In genomic region chr1:37077266-37077665, GRCm38 (mm10) we compare ENCODE assay signal across 16 mouse cellular contexts. TPM values are rescaled to one million over a fixed set of nuclear protein-coding genes. Genes with fewer than 3 reads are reported as not detected.
DNase-seq lines count a peak whose midpoint lies in the region; ATAC-seq lines count a peak whose summit lies in the region.
"Had no signal": no experiment of that assay in that cellular context is flagged by ENCODE, and none has a peak within 500 bp of the region (broad histone marks: within the 10 kb centered on the region; RNA-seq: fewer than 3 reads in every experiment).

No protein-coding gene starts in this region.

- no peak overlapping the region for H3K9ac ChIP-seq in forebrain, embryonic 13.5 days
- no peak overlapping the region for H3K9ac ChIP-seq in forebrain, embryonic 15.5 days (replicated peaks)
- no peak overlapping the region for H3K9ac ChIP-seq in heart, embryonic 15.5 days
- H3K9ac ChIP-seq: heart, embryonic 13.5 days; liver, embryonic 14.5 days; stomach, embryonic 15.5 days had no signal

- H3K4me2 ChIP-seq in forebrain, embryonic 13.5 days, result no peak overlapping the region
- no peak overlapping the region for H3K4me2 ChIP-seq in forebrain, embryonic 15.5 days (replicated peaks)
- H3K4me2 ChIP-seq in heart, embryonic 15.5 days, result no peak overlapping the region
- H3K4me2 ChIP-seq: heart, embryonic 13.5 days; midbrain, embryonic 11.5 days; stomach, embryonic 15.5 days had no signal

- H3K27me3 ChIP-seq in forebrain, embryonic 13.5 days, result no peaks in the 10 kb centered on the region
- H3K27me3 ChIP-seq in forebrain, embryonic 15.5 days, result no peaks in the 10 kb centered on the region
- no peaks in the 10 kb centered on the region for H3K27me3 ChIP-seq in heart, embryonic 15.5 days
- H3K27me3 ChIP-seq: heart, embryonic 13.5 days; stomach, embryonic 15.5 days had no signal

- H3K36me3 ChIP-seq in forebrain, embryonic 13.5 days (ENCODE audit: poor library complexity, severe bottlenecking), result no peaks in the 10 kb centered on the region
- no peaks in the 10 kb centered on the region for H3K36me3 ChIP-seq in forebrain, embryonic 15.5 days
- H3K36me3 ChIP-seq in heart, embryonic 15.5 days, result no peaks in the 10 kb centered on the region
- H3K36me3 ChIP-seq: heart, embryonic 13.5 days; limb, embryonic 10.5 days; stomach, embryonic 15.5 days had no signal

- intact Hi-C loops in heart, postnatal 25 days (cut with DNase I), result no loop called here

- no peak for DNase-seq in heart, postnatal 25 days (ENCODE audit: low spot score)
- DNase-seq in urinary bladder, adult 2 months (ENCODE audit: low spot score), result peak; percentile 23
- DNase-seq in urinary bladder, postnatal 4 days (ENCODE audit: low spot score in 2 of 2), result no peak
- DNase-seq in urinary bladder, postnatal 36 days (ENCODE audit: low spot score in 2 of 2), result peak; percentile 27 to 28
- DNase-seq: adrenal gland, postnatal 25 days; thymus, postnatal 25 days had no signal

- H3K4me1 ChIP-seq in forebrain, embryonic 13.5 days, result peaks cover 18% of the 10 kb centered on the region
- H3K4me1 ChIP-seq in forebrain, embryonic 15.5 days, result peaks cover 27% of the 10 kb centered on the region
- peaks cover 6% of the 10 kb centered on the region; the same call in 1 of the 2 replicates for H3K4me1 ChIP-seq in heart, embryonic 15.5 days (replicated peaks)
- H3K4me1 ChIP-seq: limb, embryonic 10.5 days; stomach, embryonic 15.5 days had no signal

- H3K27ac ChIP-seq in forebrain, embryonic 13.5 days, result no peak overlapping the region
- H3K27ac ChIP-seq in forebrain, embryonic 15.5 days (replicated peaks), result no peak overlapping the region
- H3K27ac ChIP-seq in heart, embryonic 15.5 days, result peak overlapping the region; percentile 43
- H3K27ac ChIP-seq: heart, embryonic 13.5 days; limb, embryonic 10.5 days; liver, embryonic 14.5 days; stomach, embryonic 15.5 days had no signal

- H3K4me3 ChIP-seq in forebrain, embryonic 13.5 days, result no peak overlapping the region
- no peak overlapping the region for H3K4me3 ChIP-seq in forebrain, embryonic 15.5 days
- no peak overlapping the region for H3K4me3 ChIP-seq in heart, embryonic 15.5 days
- H3K4me3 ChIP-seq: heart, embryonic 13.5 days; limb, embryonic 10.5 days; stomach, embryonic 15.5 days had no signal

- ATAC-seq in forebrain, embryonic 13.5 days, result 0 out of 2 replicates have a peak, but pooled peaks have one; percentile 34
- no peak for ATAC-seq in forebrain, embryonic 15.5 days (replicated peaks)
- ATAC-seq in heart, embryonic 15.5 days (replicated peaks; ENCODE audit: insufficient number of reproducible peaks, insufficient read depth, low FRiP score, low read depth), result no peak
- no peak for ATAC-seq in erythroid progenitor cell, adult 5-6 weeks (replicated peaks; ENCODE audit: low FRiP score, poor library complexity, severe bottlenecking)

- H3K9me3 ChIP-seq in forebrain, embryonic 13.5 days (replicated peaks), result no peaks in the 10 kb centered on the region
- no peaks in the 10 kb centered on the region for H3K9me3 ChIP-seq in forebrain, embryonic 15.5 days
- H3K9me3 ChIP-seq in heart, embryonic 15.5 days (replicated peaks), result no peaks in the 10 kb centered on the region
- H3K9me3 ChIP-seq: heart, embryonic 13.5 days; limb, embryonic 10.5 days; stomach, embryonic 15.5 days had no signal

- 78% methylated on average over 9 of the region's 9 CpGs for WGBS in forebrain, embryonic 13.5 days
- 55% methylated on average over 9 of the region's 9 CpGs for WGBS in forebrain, embryonic 15.5 days
- 62% methylated on average over 9 of the region's 9 CpGs for WGBS in heart, embryonic 15.5 days

RNA-seq across cellular contexts. Expression of gene Vwa3b, which starts 50.9 kb away (rescaled TPM):
- polyA plus RNA-seq in forebrain, embryonic 13.5 days (2015; fragmentation: Nextera tagmentation; extraction: Ambion mirVana), result 0.88 and 1.2 TPM in 2 replicates
- 1.0 and 1.4 TPM in 2 replicates for polyA plus RNA-seq in forebrain, embryonic 15.5 days (2015; fragmentation: Nextera tagmentation; extraction: Ambion mirVana)
- 0.23 and 0.29 TPM in 2 replicates for polyA plus RNA-seq in heart, embryonic 15.5 days (2015; fragmentation: Nextera tagmentation; extraction: Ambion mirVana)
- under 1 TPM; 0.31 to 0.34 TPM for total RNA-seq in heart, postnatal 25 days (2021)
- polyA plus RNA-seq in urinary bladder, adult 2 months (2012; rRNA removed), result 1.0 and 1.7 TPM in 2 replicates
- total RNA-seq in erythroid progenitor cell, adult 5-6 weeks (2015; ENCODE audit: low replicate concordance), result not detected in 2 replicates
- total RNA-seq in erythroid progenitor cell, adult 5-6 weeks (2017; ENCODE audit: low replicate concordance), result not detected in 2 replicates
- polyA plus RNA-seq: kidney, embryonic 14.5 days; liver, embryonic 14.5 days had no signal

Comparison
In these comparisons a context has a peak if more than half of its experiments do, and no peak if none do; other contexts are left out.
1. DNase-seq: peak in urinary bladder, adult 2 months (single experiment) and urinary bladder, postnatal 36 days (2 of 2); none in heart, postnatal 25 days (single experiment) and urinary bladder, postnatal 4 days (0 of 2).